Mouse (Mus musculus) right cerebral cortex, postnatal 10 days (tissue): ENCODE data around the gene Medag.

Source experiments
- DNase-seq, 2 experiments: peaks; one replicate each; pipeline ENCODE4 v3.0.0; 2021; ENCODE audit warnings: low spot score in 2 of 2

Medag gene

GRCm38 (mm10) chr5:149411509-149412193, at the start of gene Medag:
Medag (plus strand) TSS chr5:149411749.
- peak; percentile 62 to 72 for DNase-seq

GRCm38 (mm10) chr5:149362626-149363025, 48.9 kb upstream of the Medag start:
- DNase-seq, result no peak

- DNase-seq, result no peak
Measured at GRCm38 (mm10) chr5:149363903-149364755, 47.4 kb upstream of the Medag start.

GRCm38 (mm10) chr5:149367011-149367410, 44.5 kb upstream of the Medag start:
- DNase-seq, result no peak

- no peak for DNase-seq
Measured at GRCm38 (mm10) chr5:149367544-149368466, 43.7 kb upstream of the Medag start.

- no peak for DNase-seq
Measured at GRCm38 (mm10) chr5:149368575-149369312, 42.8 kb upstream of the Medag start.

GRCm38 (mm10) chr5:149369373-149370035, 42.0 kb upstream of the Medag start:
- DNase-seq, result peak in 1 of 2 experiments; percentile 37

- DNase-seq, result no peak
Measured at GRCm38 (mm10) chr5:149372018-149372417, 39.5 kb upstream of the Medag start.

GRCm38 (mm10) chr5:149373224-149373623, 38.3 kb upstream of the Medag start:
- no peak for DNase-seq

- DNase-seq, result peak in 1 of 2 experiments; percentile 40
Measured at GRCm38 (mm10) chr5:149374026-149374425, 37.5 kb upstream of the Medag start.

GRCm38 (mm10) chr5:149375074-149375888, 36.3 kb upstream of the Medag start:
- DNase-seq, result no peak

GRCm38 (mm10) chr5:149375889-149376212, 35.7 kb upstream of the Medag start:
- DNase-seq, result peak; percentile 90 to 93

GRCm38 (mm10) chr5:149376367-149376766, 35.2 kb upstream of the Medag start:
- no peak for DNase-seq

GRCm38 (mm10) chr5:149377253-149377652, 34.3 kb upstream of the Medag start:
- DNase-seq, result no peak

GRCm38 (mm10) chr5:149378566-149378965, 33.0 kb upstream of the Medag start:
- DNase-seq, result no peak

- DNase-seq, result peak; percentile 37 to 46
Measured at GRCm38 (mm10) chr5:149379131-149379784, 32.3 kb upstream of the Medag start.

GRCm38 (mm10) chr5:149379861-149380260, 31.7 kb upstream of the Medag start:
- no peak for DNase-seq

- DNase-seq, result peak; percentile 84 to 91
Measured at GRCm38 (mm10) chr5:149380388-149380916, 31.1 kb upstream of the Medag start.

GRCm38 (mm10) chr5:149381948-149382347, 29.6 kb upstream of the Medag start:
- DNase-seq, result no peak
